ENCODE assay signal across 18 mouse cellular contexts in the genomic region with DNA sequence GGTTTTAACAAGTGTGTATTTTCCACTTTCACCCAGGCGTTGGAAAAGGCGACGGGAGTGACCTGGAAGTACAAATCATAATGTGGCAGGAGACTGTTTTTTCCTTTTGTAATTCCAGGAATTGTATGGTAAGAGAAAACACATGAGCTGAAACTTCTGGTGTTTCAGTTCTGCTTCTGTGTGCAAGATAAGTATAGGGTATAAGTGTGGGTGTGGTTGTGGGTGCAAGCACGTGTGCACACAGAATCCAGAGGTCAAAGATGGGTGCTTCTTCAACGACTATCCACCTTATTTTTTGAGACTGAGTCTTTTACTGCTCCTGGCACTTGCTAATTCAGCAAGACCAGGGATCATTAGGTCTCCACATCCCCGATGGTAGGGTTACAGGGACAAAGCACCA. TPM values are rescaled to one million over a fixed set of nuclear protein-coding genes. Genes with fewer than 3 reads are reported as not detected.
A peak's percentile ranks its signal among the peaks of the same experiment; 100 is the strongest.
DNase-seq lines count a peak whose midpoint lies in the region; ATAC-seq and TF ChIP-seq lines count a peak whose summit lies in the region.
"Had no signal": no experiment of that assay in that cellular context is flagged by ENCODE, and none has a peak within 500 bp of the region (broad histone marks: within the 10 kb centered on the region; RNA-seq: fewer than 3 reads in every experiment).

No protein-coding gene starts in this region.

- no peak for TF ChIP-seq POLR2A in CH12.LX (IDR thresholded peaks at IDR 0.05; ENCODE audit: low read depth, low read length)

- H3K9ac ChIP-seq in limb, embryonic 11.5 days (ENCODE audit: low read length), result no peak overlapping the region
- no peak overlapping the region for H3K9ac ChIP-seq in CH12.LX (ENCODE audit: insufficient read depth, low read depth)
- no peak overlapping the region for H3K9ac ChIP-seq in forebrain, embryonic 13.5 days
- H3K9ac ChIP-seq: heart, embryonic 12.5 days; hindbrain, embryonic 14.5 days had no signal

- no peaks in the 10 kb centered on the region for H3K27me3 ChIP-seq in limb, embryonic 11.5 days (ENCODE audit: control insufficient read depth, insufficient read depth, low read length)
- no peaks in the 10 kb centered on the region for H3K27me3 ChIP-seq in limb, embryonic 10.5 days (ENCODE audit: low read depth, poor library complexity, severe bottlenecking)
- no peaks in the 10 kb centered on the region for H3K27me3 ChIP-seq in CH12.LX (replicated peaks)
- H3K27me3 ChIP-seq in forebrain, embryonic 13.5 days, result no peaks in the 10 kb centered on the region
- H3K27me3 ChIP-seq: heart, embryonic 12.5 days had no signal

- no peak for TF ChIP-seq RAD21 in CH12.LX (IDR thresholded peaks at IDR 0.05; ENCODE audit: low read depth, low read length)

- WGBS in limb, embryonic 11.5 days, result 86% methylated on average over 6 of the region's 6 CpGs
- 88% methylated on average over 6 of the region's 6 CpGs for WGBS in limb, embryonic 10.5 days
- WGBS in large intestine, adult 2 months, result 31% methylated on average over 6 of the region's 6 CpGs
- 89% methylated on average over 6 of the region's 6 CpGs for WGBS in forebrain, embryonic 13.5 days

- no peak overlapping the region for H3K4me2 ChIP-seq in limb, embryonic 11.5 days (ENCODE audit: low read depth, severe bottlenecking)
- H3K4me2 ChIP-seq in CH12.LX (ENCODE audit: insufficient read depth, low read depth, poor library complexity, severe bottlenecking), result peak overlapping the region; percentile 56; the same call in 1 of the 2 replicates
- no peak overlapping the region for H3K4me2 ChIP-seq in forebrain, embryonic 13.5 days
- H3K4me2 ChIP-seq: heart, embryonic 12.5 days; hindbrain, embryonic 14.5 days had no signal

- no peaks in the 10 kb centered on the region for H3K4me1 ChIP-seq in limb, embryonic 11.5 days (ENCODE audit: control insufficient read depth, insufficient read depth, low read length)
- H3K4me1 ChIP-seq in limb, embryonic 10.5 days, result no peaks in the 10 kb centered on the region
- H3K4me1 ChIP-seq in CH12.LX (ENCODE audit: control insufficient read depth in 1 of 2, insufficient read depth in 2 of 2), result peaks cover 3 to 13% of the 10 kb centered on the region in 2 experiments; a peak in 3 of 4 replicates
- H3K4me1 ChIP-seq in forebrain, embryonic 13.5 days, result no peaks in the 10 kb centered on the region
- H3K4me1 ChIP-seq: embryonic facial prominence, embryonic 10.5 days; heart, embryonic 12.5 days; hindbrain, embryonic 10.5 days had no signal

- H3K79me2 ChIP-seq in CH12.LX (replicated peaks; ENCODE audit: control insufficient read depth, extremely low read depth, insufficient read depth, poor library complexity, severe bottlenecking), result no peaks in the 10 kb centered on the region

- no peak overlapping the region for H3K4me3 ChIP-seq in limb, embryonic 11.5 days (ENCODE audit: low read depth, low read length)
- no peak overlapping the region for H3K4me3 ChIP-seq in limb, embryonic 10.5 days
- no peak overlapping the region for H3K4me3 ChIP-seq in CH12.LX (replicated peaks in 1 of 3; ENCODE audit: low read depth in 2 of 3, low read length in 2 of 3, poor library complexity in 1 of 3)
- H3K4me3 ChIP-seq in forebrain, embryonic 13.5 days, result no peak overlapping the region
- H3K4me3 ChIP-seq: embryonic facial prominence, embryonic 10.5 days; gastrocnemius, adult 2 months; heart, embryonic 12.5 days; hindbrain, embryonic 10.5 days had no signal

- dilution Hi-C loops in CH12.LX (cut with MboI; ENCODE audit: extremely low pct_ligation_motif_present, extremely low pct_unique_long_range_greater_than_20kb, low sequenced_read_pairs), result no loop called here

- no peak overlapping the region for H3K27ac ChIP-seq in limb, embryonic 11.5 days (replicated peaks; ENCODE audit: low read depth, low read length)
- no peak overlapping the region for H3K27ac ChIP-seq in limb, embryonic 10.5 days
- H3K27ac ChIP-seq in CH12.LX (ENCODE audit: insufficient read depth, low read depth), result no peak overlapping the region
- H3K27ac ChIP-seq in forebrain, embryonic 13.5 days, result no peak overlapping the region
- H3K27ac ChIP-seq: embryonic facial prominence, embryonic 10.5 days; gastrocnemius, adult 2 months; hindbrain, embryonic 10.5 days; hindbrain, embryonic 14.5 days had no signal

- TF ChIP-seq EP300 in CH12.LX (IDR thresholded peaks at IDR 0.05; ENCODE audit: low read length), result peak; percentile 76

- in situ Hi-C loops in CH12.LX (cut with MboI; ENCODE audit: low pct_ligation_motif_present, low pct_unique_long_range_greater_than_20kb, low sequenced_read_pairs), result no loop called here

- no peaks in the 10 kb centered on the region for H3K36me3 ChIP-seq in limb, embryonic 11.5 days (ENCODE audit: control insufficient read depth, insufficient read depth, low read length)
- no peaks in the 10 kb centered on the region for H3K36me3 ChIP-seq in limb, embryonic 10.5 days
- H3K36me3 ChIP-seq in CH12.LX (replicated peaks in 1 of 2; ENCODE audit: control insufficient read depth in 1 of 2, insufficient read depth in 1 of 2, low read length in 1 of 2), result no peaks in the 10 kb centered on the region
- H3K36me3 ChIP-seq in forebrain, embryonic 13.5 days (ENCODE audit: poor library complexity, severe bottlenecking), result no peaks in the 10 kb centered on the region
- H3K36me3 ChIP-seq: embryonic facial prominence, embryonic 10.5 days; heart, embryonic 12.5 days; hindbrain, embryonic 10.5 days had no signal

- H3K9me3 ChIP-seq in limb, embryonic 11.5 days (ENCODE audit: control insufficient read depth, low read length), result no peaks in the 10 kb centered on the region
- H3K9me3 ChIP-seq in limb, embryonic 10.5 days (replicated peaks), result no peaks in the 10 kb centered on the region
- peaks cover 7% of the 10 kb centered on the region for H3K9me3 ChIP-seq in CH12.LX (replicated peaks; ENCODE audit: low read length)
- H3K9me3 ChIP-seq in forebrain, embryonic 13.5 days (replicated peaks), result no peaks in the 10 kb centered on the region
- H3K9me3 ChIP-seq: embryonic facial prominence, embryonic 10.5 days had no signal

- peak; percentile 8 for DNase-seq in limb, embryonic 11.5 days (ENCODE audit: low spot score)
- DNase-seq in limb, embryonic 10.5 days (ENCODE audit: low spot score), result no peak
- DNase-seq in CH12.LX (ENCODE audit: extremely low read depth), result peak; percentile 21
- peak; percentile 2 for DNase-seq in large intestine, adult 2 months (ENCODE audit: low read depth, low spot score)
- DNase-seq in Muller cell, postnatal 12 days (ENCODE audit: inconsistent ontology term), result no peak
- no peak for DNase-seq in ovary, postnatal 14 days (ENCODE audit: low spot score)
- DNase-seq: adrenal gland, adult 8-10 months; adrenal gland, postnatal 36 days; cerebellum, adult 2 months; cerebellum, postnatal 10 days; gastrocnemius, adult 2 months; gastrocnemius, postnatal 25 days had no signal

- no peak for TF ChIP-seq CTCF in CH12.LX (conservative IDR thresholded peaks at IDR 0.05 in 1 of 2, IDR thresholded peaks at IDR 0.05 in 1 of 2; ENCODE audit: low read depth in 2 of 2, low read length in 2 of 2)

- no peak for ATAC-seq in limb, embryonic 11.5 days (ENCODE audit: insufficient number of reproducible peaks, low FRiP score, low TSS enrichment, low read depth)
- no peak for ATAC-seq in forebrain, embryonic 13.5 days
- ATAC-seq: forebrain, embryonic 14.5 days had no signal

TF ChIP-seq in CH12.LX, 34 proteins besides CTCF, POLR2A, EP300 and RAD21:
- TF ChIP-seq MEF2A (IDR thresholded peaks at IDR 0.05; ENCODE audit: borderline replicate concordance, low read depth, low read length) (no peak), BHLHE40 (IDR thresholded peaks at IDR 0.05; ENCODE audit: low read depth, low read length) (peak; percentile 93), IRF4 (IDR thresholded peaks at IDR 0.05; ENCODE audit: low read depth, low read length) (peak; percentile 72), ETS1 (conservative IDR thresholded peaks at IDR 0.05; ENCODE audit: low read depth, low read length) (peak; percentile 44), MAX (IDR thresholded peaks at IDR 0.05; ENCODE audit: low read length) (peak; percentile 64), MYC (IDR thresholded peaks at IDR 0.05; ENCODE audit: low read depth, low read length) (0 out of 2 replicates have a peak, but pooled peaks have one; percentile 73), E2F4 (IDR thresholded peaks at IDR 0.05; ENCODE audit: insufficient replicate concordance, low read depth, low read length) (no peak), MXI1 (IDR thresholded peaks at IDR 0.05; ENCODE audit: low read depth, low read length) (peak; percentile 36; the same call in 1 of the 2 replicates)

RNA-seq across cellular contexts. Expression of gene Slc25a15, which starts 39.0 kb away (rescaled TPM):
- polyA plus RNA-seq in limb, embryonic 11.5 days (2014; fragmentation: Nextera tagmentation; extraction: Ambion mirVana), result 14.6 and 16.7 TPM in 2 replicates
- 18.9 and 20.7 TPM in 2 replicates for polyA plus RNA-seq in limb, embryonic 10.5 days (2016; fragmentation: Nextera tagmentation; extraction: Ambion mirVana)
- 10.3 and 12.1 TPM in 2 replicates for total RNA-seq in CH12.LX (2012; rRNA removed)
- total RNA-seq in CH12.LX (2014; rRNA removed), result 10.1 and 10.7 TPM in 2 replicates
- polyA plus RNA-seq in CH12.LX (2012; ENCODE audit: insufficient read length, low read depth), result 5.6 and 6.4 TPM in 2 replicates
- 34.1 and 84.3 TPM in 2 replicates for polyA plus RNA-seq in large intestine, adult 2 months (2012; rRNA removed)
- 9.4 and 11.8 TPM in 2 replicates for polyA plus RNA-seq in forebrain, embryonic 13.5 days (2015; fragmentation: Nextera tagmentation; extraction: Ambion mirVana)

RNA-seq across cellular contexts. Expression of gene Mrps31, which starts 51.8 kb away (rescaled TPM):
- 44.4 and 45.7 TPM in 2 replicates for polyA plus RNA-seq in limb, embryonic 11.5 days (2014; fragmentation: Nextera tagmentation; extraction: Ambion mirVana)
- 42.7 and 44.3 TPM in 2 replicates for polyA plus RNA-seq in limb, embryonic 10.5 days (2016; fragmentation: Nextera tagmentation; extraction: Ambion mirVana)
- total RNA-seq in CH12.LX (2012; rRNA removed), result 22.0 and 28.2 TPM in 2 replicates
- 53.7 and 67.4 TPM in 2 replicates for total RNA-seq in CH12.LX (2014; rRNA removed)
- 30.0 and 31.1 TPM in 2 replicates for polyA plus RNA-seq in CH12.LX (2012; ENCODE audit: insufficient read length, low read depth)
- 10.9 and 13.9 TPM in 2 replicates for polyA plus RNA-seq in large intestine, adult 2 months (2012; rRNA removed)
- polyA plus RNA-seq in forebrain, embryonic 13.5 days (2015; fragmentation: Nextera tagmentation; extraction: Ambion mirVana), result 39.4 and 40.2 TPM in 2 replicates

Comparison
In these comparisons a context has a peak if more than half of its experiments do, and no peak if none do; other contexts are left out.
1. DNase-seq: peak in limb, embryonic 11.5 days (single experiment), CH12.LX (single experiment) and large intestine, adult 2 months (single experiment); none in limb, embryonic 10.5 days (single experiment), Muller cell, postnatal 12 days (single experiment) and ovary, postnatal 14 days (single experiment).